Mouse (Mus musculus): ENCODE results near the gene Rad9a.

DNA sequence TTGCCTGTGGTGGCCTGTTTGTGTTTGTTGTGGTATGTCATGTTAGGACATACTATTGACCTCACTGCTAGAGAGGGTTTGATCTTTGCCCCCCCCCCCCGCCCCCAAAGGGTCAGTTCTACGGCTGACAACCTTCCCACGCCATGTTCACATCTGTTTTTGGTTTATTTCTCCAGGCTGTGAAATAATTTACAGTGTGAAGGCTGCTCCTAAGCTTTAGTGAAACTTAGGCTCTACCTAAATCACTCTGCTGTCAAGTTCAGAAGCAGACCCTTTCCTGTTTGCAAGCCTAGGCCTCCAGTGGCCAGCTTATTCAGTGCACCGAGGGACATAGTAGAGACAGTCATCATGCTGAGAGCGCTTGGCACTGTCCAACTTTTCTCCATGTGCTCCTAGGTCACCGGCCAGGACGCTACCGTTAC is 38.8 kb upstream of the Rad9a start:
- TF ChIP-seq CTCF (IDR thresholded peaks at IDR 0.05; ENCODE audit: control insufficient read depth, insufficient read depth, insufficient read length) (no peak), USF1 (IDR thresholded peaks at IDR 0.05; ENCODE audit: low read depth) (no peak), MAX (IDR thresholded peaks at IDR 0.05) (no peak), MYOD1 (IDR thresholded peaks at IDR 0.05; ENCODE audit: control insufficient read depth, insufficient read length, low read depth) (no peak), MYOG (IDR thresholded peaks at IDR 0.05; ENCODE audit: control insufficient read depth, extremely low read depth, insufficient read length) (no peak), FOSL1 (IDR thresholded peaks at IDR 0.05; ENCODE audit: insufficient read depth, low read length, poor library complexity, severe bottlenecking) (no peak), CEBPB (IDR thresholded peaks at IDR 0.05; ENCODE audit: low read depth) (no peak)

Data from C2C12 (cell line).